Mouse (Mus musculus) retina, postnatal 7 days (tissue): ENCODE measurements at regions not wholly inside any gene's neighbourhood (a gene's known extent, or its start where the extent isn't known, plus 50 kb on each side); places are given as distances from the start of the nearest gene placed in this dataset.

Source experiments
- DNase-seq: peaks from one replicate; pipeline ENCODE4 v3.0.0-alpha.2; 2012; ENCODE audit warnings: low read depth, low spot score

DNA sequence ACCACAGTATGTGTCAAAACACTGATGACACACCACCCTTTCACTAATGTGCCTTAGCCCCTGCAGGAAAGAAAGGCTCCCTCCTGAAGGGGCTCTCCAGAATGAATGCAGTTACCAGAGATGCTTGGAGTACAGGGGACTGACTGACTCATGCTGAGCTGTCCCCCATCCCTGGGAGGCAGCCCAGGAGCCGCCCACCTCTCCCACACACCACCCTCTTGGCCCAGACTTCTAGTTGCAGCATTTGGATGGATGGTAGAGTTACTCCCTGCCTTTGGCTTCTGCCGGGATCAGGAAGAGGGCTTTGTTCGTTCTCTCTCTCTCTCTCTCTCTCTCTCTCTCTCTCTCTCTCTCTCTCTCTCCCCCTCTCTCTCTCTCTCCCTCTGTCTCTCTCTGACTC, 53.4 kb upstream of the Jun start:
- DNase-seq: no peak

DNA sequence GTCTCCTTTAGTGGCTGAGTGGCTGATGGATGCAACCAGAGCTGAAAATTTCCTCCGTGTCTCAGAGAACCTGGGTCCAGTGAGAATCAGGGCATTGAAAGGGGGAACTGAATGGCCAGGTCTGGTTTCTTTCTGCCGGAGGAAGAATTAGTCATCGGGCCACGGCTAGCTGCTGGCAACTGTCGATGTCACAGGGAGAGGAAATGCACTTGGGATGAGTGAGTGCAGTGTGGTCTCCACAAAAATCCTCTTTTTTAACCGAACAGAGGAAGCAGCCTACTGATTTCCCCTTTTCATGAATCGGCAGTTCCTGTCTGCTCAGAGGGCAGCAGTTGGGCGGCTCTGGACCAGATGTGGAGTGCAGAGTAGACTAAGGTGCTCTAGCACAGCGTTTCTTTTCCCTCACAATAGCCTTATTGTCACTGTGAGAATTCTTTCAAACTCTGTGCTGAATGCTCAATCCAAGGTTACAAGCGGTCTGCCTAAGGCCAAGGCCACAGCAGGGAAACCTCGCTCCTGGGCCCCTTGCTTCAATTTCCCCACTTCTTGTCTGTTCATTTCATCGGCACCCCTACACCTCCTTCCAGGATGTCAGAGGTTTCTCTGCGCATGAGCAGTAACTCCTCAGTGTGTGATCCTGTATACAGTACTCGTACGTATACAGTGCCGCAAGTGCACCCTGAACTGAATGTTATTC, 54.1 kb upstream of the Jun start:
- no peak for DNase-seq

DNA sequence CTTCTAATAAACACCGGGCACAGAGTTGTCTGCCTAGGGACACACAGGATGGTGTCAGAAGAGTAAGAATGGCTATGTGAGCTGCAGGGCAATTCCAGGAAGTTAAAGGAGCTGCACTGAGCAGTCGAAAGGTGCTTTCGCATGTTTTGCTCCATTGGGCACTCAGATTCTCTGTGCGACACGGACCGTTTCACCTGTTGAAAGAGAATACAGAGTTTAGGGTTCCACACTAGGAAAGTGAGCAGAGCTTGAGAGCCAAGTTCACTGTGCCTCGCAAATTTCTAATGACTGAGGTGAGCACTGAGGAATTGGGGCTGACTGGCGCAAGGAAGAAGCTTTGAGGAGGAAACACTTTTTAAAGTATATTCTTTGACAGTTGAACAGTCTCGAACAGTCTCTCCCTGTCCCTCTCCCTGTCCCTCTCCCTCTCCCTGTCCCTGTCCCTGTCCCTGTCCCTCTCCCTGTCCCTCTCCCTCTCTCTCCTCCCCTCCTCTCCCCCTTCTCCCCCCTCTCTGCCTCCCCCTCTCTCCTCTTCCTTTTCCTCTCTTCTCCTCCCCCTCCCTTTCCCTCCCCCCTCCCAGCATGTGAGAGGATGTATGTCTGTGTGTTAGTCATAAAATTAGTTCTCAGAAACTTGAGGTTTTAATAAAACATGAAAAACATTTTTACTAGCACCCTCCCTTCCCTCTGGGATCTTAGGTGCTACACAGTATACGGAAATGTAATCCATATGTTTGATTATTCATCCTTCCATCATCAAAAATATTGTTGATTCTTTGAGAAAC, 55.1 kb upstream of the Jun start:
- no peak for DNase-seq

DNA sequence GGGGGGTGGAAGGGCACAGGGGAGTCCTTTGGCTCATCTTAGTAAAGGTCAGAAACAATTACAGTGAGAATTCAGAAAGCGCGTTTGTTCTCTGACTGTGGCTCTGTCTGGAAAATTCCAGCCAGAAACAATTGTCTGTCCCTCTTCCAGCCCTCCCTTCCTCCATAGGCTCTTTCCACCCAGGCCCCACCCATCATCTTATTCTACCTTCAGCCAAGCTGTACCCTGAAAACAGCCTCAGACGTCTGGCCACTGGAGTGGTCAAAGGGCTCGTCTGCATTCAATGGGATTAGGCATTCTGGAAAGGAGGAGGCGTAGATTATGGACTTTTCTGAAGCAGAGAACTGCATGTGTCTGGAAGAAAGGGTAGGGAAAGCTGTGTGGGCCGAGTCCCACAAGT, 56.8 kb upstream of the Jun start:
- no peak for DNase-seq

DNA sequence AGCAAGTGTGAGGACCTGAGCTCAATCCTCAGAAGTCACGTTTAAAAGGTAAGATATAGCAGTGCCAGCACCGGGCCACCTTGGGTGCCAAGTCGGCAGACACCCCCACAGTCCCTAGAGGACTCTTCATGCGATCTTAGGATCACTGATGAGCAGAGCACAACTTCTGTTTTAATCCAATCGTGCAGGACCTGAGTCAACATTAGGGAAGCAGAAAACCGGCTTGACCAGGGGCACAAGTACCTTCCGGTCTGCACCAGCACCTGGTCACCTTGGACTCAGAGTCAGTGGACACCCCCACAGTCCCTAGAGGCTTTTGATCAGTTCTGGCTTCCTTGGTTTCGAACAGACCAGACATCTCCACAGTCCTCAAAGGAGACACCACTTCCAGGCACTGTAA, 58.8 kb upstream of the Jun start:
- no peak for DNase-seq

DNA sequence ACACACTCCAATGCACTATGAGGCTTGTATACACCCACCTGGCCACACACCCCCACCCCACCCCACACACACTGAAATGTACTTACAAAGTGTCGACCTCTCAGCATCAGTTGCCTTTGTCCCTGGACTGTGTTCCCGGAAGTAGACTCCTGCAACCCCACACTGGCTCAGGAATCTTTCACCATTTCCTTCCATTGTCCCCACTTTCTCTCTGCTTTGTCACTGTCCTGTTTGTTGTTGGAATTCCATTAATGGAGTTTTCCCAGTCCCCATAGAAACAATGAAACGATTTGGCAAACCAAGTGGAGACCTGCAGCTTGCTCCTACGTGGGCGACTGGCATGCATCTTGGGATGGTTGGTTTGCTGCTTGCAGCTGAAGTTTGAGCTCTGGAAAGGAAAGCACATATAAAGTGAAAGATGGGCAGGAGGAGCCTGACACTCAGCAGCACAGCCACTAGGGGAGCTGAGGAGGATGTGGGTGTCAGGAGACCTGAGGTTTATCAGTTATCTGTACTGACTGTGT, 65.2 kb upstream of the Jun start:
- no peak for DNase-seq

DNA sequence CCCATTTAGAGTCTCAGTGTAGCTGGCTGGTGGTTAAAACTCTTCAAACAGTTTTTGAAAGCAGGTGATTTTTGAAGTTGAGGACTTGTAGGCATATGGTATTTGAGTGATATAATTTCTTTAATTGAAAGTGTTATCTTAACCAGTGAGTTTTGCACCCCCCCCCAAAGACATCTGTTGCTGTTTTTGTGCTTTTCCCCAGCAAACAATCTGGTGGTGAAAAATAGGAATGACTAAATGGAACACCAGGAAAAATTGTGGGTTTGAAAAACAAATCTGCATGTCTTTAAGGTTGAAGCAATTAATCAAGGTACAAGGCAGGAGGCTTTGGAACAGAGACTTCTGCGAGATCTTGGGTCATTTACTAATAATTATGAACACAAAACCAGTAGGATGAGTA, 68.9 kb upstream of the Jun start:
- no peak for DNase-seq

DNA sequence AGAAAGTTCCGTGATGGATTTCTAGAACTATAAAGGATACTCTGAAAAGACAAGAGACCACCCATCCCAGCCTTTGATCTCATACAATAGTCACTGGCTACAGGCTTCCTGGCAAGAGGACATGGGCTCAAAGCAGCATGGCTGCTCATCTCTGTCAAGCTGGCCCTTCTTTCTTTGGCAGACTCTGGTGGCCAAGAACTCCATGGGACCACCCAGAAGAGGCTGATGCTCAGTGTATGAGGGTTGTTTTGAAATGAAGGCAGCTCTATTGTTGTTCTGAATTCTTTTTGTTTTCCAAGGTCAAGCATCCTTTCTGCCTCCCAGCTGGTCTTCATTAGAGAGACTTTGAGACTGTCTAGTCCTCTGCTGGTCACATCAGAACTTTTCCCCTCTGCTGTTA, 73.3 kb upstream of the Jun start:
- no peak for DNase-seq

DNA sequence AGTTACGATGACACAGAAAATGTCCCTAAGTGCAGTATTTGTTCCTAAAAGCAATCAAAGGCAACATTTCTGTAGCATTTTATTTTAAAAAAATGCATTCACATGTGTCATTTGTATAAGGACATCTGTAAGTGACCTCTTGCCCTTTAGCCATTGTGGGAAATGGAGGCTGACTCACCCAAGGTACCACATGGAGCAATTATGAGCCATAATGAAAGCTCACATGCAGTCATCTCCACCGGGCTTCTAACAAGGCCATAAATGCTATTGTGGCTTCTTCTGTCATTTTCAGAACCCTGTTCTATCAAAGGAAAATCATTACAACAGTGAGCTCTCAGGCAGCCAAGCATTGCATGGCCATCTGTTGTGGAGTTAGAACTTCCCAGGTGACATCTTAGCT, 75.9 kb upstream of the Jun start:
- DNase-seq: no peak

DNA sequence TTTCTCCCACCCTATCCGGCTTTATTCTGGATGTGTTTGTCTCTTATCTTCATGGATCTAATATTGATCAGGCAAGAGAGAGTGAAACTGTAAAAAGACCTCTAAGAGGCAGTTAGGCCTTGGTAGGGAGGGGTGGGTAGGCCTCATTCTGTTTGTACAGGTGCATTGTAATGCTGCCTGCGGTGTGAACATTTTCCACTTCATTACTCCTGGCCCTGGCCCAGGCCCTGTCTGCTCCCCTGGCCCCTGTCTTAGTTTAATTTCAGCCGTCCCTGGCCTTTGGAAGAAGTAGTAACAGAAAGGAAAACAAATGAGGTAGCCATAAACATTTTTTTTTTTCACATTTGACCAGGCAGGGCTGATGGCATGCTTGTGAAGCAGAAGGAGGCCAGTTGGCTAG, 81.8 kb upstream of the Jun start:
- no peak for DNase-seq

DNA sequence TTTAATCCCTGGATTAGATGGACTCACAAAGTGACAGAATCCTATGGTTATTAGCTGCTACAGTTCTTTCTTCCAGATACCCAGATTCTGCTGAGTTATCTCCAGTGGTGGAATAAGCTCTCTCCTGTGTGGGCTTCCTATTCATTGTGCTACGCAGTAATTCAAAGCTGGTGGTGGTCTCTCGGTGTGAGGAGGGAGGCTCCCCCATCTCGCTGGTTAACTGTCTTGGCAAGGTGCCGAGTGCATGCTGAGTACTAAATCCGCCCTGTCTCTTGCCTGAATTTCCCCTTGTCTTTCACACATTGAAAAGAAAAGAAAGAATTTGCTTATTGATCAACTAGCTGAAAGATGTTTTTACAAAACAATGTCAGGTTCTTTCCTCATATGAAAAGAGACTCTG, 82.6 kb upstream of the Jun start:
- DNase-seq: no peak

DNA sequence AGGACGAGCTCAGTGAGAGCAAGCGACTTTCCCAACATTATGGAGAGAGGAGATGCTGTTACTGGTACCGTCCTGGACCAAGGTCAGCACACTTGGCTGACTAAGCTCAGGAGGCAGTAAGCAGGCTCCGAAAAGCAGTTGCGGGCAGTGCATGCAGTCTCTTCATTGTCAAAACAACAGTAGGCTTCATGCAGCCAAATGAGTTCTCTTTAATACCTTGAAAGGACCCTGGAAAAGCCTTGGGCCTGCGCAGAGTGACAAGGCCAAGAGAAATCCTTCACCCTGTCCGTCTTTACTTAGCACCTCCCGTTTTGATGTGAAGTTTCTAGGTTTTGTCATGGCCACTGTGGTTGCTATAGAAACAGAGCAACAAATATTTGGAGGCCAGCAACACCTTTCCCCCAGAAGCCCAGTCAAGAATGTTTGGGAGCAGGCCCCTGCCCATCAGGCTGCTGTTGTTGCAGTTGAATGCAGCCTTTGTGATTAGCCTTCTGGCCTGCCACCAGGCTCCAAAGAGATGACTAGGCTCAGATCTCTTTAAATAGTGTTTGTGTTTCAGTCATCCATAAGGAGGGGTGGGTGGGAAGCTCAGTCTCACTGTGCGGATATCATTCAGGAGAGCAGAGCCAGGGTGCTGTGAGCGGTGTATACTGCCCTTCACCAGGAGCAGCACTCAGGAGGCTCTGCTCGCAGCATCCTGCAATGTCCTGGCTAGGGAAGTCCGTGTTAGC, 85.6 kb upstream of the Jun start:
- no peak for DNase-seq

DNA sequence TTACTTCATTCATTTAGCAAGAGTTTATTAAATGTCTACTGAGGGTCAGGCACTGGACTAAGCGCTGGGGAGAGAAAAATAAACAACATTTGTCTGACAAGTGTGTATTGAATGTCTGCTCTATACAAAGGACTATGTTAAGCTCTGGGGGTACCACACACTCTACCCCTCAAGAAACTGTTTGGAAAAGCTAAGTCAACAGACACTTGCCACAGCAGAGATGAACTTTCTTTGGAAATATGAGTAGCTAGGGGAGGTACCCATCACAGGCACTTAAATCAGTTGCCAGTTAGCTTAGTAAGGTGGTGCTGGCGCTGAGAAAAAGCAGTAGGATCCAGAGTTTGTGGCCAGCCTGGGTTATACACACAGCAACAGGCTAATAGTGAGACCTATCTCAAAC, 86.7 kb upstream of the Jun start:
- DNase-seq: no peak

DNA sequence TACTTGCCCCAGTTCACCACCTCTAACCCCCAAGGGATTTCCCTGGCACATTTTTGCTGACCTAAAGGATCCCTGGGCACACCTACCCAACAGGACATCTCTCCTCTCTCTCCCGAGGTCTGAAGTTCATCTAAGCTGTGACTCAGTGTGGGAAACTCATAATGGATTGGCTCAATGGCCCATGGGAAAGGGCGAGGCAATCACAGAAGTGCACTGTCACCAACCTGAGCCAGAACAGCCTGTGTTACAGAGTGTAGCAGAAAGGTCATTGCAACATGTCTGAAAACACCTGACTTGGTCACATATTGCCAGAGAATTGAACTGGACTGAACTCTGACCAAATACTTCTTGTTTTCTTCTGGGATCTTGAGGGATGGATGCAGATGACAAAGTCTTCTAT, 89.2 kb upstream of the Jun start:
- DNase-seq: no peak

DNA sequence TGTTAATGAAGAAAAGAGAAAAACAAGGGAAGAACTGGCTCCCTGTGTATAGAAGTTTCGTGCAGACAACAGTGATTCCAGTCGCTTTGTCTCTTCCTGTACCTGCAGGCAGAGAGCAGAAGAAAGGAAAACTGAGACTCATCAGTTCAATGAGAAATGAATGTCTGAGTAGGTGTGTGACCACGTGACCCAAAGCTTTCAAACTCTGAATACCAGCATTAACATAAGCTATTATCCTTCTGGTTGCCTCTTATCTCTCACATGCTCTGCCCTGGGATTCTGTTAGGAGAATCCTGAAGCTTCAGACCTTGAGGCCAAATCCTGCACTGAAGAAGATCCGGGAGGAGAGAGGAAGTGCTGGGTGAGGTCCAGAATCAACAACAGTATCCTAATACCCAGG, 91.1 kb upstream of the Jun start:
- no peak for DNase-seq

DNA sequence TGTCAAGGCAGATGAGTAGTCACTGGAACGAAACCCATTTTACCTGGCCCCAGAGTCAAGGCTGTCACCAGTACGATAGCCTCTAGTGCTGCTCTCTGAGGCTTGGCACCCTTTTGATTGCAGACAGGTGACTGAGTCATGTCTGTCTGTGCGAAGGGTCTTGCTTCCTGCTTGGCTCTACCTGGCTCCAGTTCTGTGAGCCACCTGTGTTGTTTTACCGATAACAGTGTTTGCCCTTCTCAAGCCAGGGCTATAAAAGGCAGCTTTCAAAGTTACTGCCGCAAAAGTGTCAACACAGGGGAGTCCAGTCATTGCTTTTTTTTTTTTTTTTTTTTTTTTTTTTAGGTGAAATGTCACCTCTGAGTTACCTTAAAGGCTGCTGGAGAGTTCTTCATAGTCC, 91.6 kb upstream of the Jun start:
- DNase-seq: no peak

DNA sequence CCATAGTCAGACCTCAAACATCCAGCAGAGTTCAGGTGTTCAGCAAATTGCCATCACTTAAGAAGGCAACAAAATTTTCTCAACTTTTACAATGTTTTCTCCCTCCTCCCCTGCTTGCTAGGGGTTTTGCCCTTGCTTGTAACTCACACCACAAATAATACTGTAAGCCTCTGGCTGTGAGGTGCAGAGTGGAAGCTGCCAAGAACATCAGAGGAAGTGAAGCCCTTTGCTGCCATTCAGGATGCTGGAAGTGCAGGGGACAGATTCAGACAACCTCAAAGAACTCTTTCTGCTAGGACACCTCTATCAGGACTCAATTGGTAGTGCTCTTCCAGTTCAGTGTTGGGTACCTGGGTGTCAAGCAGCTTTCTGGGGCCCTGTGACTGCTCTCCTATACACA, 92.4 kb upstream of the Jun start:
- no peak for DNase-seq

DNA sequence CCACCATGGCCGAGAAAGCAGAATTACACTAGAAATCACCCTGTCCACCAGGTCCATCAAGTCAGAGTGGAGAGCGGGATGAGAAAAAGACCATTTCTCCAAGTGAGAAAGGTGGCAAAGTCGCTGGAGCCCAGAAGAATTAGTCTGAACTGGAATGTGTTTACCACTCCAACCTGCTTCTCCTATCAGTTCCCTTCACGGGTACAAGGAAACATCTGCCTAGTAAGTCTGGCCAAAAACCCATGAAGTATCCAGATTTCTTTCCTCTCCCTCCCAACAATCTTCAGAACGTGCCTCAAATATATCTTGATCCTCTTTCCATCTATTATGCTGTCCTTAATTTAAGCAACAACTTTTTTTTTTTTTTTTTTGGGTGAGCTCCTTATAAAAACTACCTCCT, 94.2 kb upstream of the Jun start:
- no peak for DNase-seq

DNA sequence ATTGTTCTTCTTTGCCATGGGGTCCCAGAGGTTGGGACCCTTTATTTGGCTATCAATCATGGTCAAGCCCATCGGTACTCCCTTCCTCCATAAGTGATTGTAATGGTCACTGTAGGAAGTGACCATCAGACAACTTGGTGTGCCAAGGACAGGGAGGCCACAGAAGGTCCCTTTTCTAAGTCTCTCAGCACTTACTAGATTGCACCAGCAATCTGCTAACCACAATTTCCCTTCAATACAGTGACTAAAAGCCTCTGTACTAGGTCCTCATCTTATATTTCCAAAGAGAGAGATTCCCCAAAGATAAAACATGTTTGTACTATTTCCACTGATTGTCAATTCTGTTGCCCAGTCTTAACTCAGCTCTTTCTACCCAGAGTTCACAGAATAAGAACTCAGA, 96.6 kb upstream of the Jun start:
- DNase-seq: no peak

DNA sequence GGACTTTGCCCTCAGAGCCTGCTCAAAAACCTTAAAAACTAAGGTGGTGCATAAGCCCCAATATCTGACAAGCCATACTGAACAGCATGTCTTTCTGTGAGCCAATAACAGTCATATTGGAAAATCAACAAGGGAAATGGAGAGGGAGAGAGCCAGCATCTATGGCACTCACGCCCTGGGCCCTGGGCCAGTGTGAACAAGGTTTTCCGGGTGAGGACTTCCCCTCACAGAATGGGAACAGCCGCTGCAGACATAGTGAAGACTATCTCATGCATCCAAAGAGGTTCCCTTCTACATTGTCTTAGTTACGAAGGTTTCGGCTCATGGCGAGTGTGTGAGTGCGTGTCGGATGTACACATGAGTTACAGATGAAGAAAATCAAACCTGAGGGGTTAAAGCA, 99.7 kb upstream of the Jun start:
- no peak for DNase-seq

DNA sequence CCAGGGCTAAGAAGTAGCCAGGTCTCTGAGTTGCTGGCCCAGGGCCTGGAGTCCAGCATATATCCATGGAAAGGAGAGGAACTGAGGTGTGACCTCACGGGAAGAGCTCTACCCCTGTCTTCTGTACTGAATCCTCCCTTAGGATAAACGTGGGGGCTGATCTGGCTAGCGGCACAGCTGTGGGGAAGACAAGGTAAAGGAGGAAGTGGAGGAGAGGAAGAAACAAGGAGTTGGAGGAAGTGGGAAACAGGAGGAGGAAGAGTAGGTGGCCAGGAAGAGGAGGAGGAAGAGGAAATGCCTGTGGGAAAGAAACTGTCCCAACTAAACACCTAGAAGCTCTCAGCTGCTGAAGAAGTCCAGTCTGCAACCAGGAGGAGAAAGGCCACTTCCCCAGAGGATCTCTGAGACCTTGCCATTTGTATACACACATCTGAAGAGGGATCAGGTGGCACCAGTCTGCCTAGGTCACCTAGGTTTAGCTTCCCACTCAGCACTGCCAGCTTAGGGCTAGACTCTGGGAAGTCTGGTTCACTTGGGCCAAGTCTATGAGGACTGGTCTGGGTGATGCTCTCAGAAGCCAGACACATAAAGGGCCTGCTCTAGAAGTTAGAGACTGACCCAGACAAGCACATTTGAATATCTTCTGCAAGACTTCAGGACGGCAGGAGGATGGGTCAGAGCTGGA, 100.6 kb upstream of the Jun start:
- DNase-seq: no peak

DNA sequence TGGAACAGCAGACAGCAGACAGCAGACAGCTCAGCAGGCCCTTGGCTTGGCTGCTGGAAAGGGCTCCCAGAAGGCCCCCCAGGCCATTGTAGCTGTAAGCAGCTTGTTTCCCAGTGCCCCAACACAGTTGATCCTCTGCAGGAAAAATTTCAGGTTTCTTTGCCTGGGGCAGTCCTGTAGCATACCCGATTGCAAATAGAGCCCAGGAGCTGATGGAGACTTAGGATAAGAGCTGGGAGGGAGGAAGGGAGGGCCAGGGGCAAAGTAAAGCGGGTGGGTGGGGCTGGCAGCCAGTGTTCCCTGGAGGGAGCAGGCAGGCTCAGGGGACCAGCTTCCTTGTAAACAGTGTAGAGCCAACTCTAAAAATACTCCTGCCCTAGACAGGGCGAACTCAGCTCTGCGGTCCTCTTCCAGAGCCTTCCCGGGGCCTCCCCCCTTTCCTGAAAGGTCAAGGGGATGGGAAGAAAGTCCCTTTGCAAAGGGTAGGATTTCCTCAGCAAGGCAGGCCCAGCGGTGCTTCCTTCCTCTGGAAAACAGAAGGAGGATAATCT, 101.8 kb upstream of the Jun start:
- no peak for DNase-seq
